Mouse (Mus musculus) neural tube, embryonic 12.5 days (tissue): ENCODE data around the gene Car4. TPM values are rescaled to one million over a fixed set of nuclear protein-coding genes. Genes with fewer than 3 reads are reported as not detected.
A peak's percentile ranks its signal among the peaks of the same experiment; 100 is the strongest.

Experiments
- ATAC-seq: fragments of 200-750 bp; cut with Nextera tagmentation; 2 replicates; pipeline ENCODE4 v1.8.0; 2017; ENCODE audit warnings: low read depth, mild to moderate bottlenecking, moderate TSS enrichment, moderate library complexity; ENCODE audit not compliant: low FRiP score
- H3K27ac ChIP-seq: fragments of 300-500 bp; sonication (generic); 2 replicates; pipeline ENCODE4 v1.5.1; 2016
- H3K27me3 ChIP-seq: fragments of 300-500 bp; sonication (generic); replicated peaks from 2 replicates; pipeline ENCODE4 v1.6.1; 2016; ENCODE audit warnings: mild to moderate bottlenecking
- H3K36me3 ChIP-seq: fragments of 300-500 bp; sonication (generic); 2 replicates; pipeline ENCODE4 v1.6.1; 2016; ENCODE audit warnings: mild to moderate bottlenecking
- H3K4me1 ChIP-seq: fragments of 300-500 bp; sonication (generic); 2 replicates; pipeline ENCODE4 v1.6.1; 2016
- H3K4me2 ChIP-seq: fragments of 300-500 bp; sonication (generic); replicated peaks from 2 replicates; pipeline ENCODE4 v1.6.1; 2016; ENCODE audit warnings: mild to moderate bottlenecking
- H3K4me3 ChIP-seq: fragments of 300-500 bp; sonication (generic); 2 replicates; pipeline ENCODE4 v1.5.1; 2016
- H3K9ac ChIP-seq: fragments of 300-500 bp; sonication (generic); 2 replicates; pipeline ENCODE4 v1.6.1; 2016; ENCODE audit warnings: mild to moderate bottlenecking
- H3K9me3 ChIP-seq: fragments of 300-500 bp; sonication (generic); 2 replicates; pipeline ENCODE4 v1.6.1; 2016; ENCODE audit warnings: mild to moderate bottlenecking
- WGBS: fragments of 180-500 bp; shearing (Covaris S2); methylation state at CpG from one replicate; pipeline ENCODE4 v1.1.7; 2016; 5-methylcytosine and 5-hydroxymethylcytosine counted together
- polyA plus RNA-seq: library from polyadenylated mRNA; unstranded; fragments of >200 nt; fragmentation: Nextera tagmentation; extraction: Ambion mirVana; gene quantifications from 2 replicates; pipeline ENCODE4 v1.2.1, GENCODE M21; 2016

The Car4 gene
- polyA plus RNA-seq, 1 experiment from 2014 or later: 5.7 TPM

- Histone ChIP-seq H3K36me3 (no peaks in the 10 kb centered on the region), H3K4me3 (no peak overlapping the region), H3K27ac (no peak overlapping the region), H3K9me3 (no peaks in the 10 kb centered on the region), H3K4me1 (peaks cover 17% of the 10 kb centered on the region), H3K9ac (no peak overlapping the region), H3K4me2 (peak overlapping the region; percentile 8; the same call in 1 of the 2 replicates), H3K27me3 (peaks cover 44% of the 10 kb centered on the region)
- ATAC-seq: no peak
- 4% methylated on average over 9 of the region's 9 CpGs for whole genome bisulfite sequencing
These were observed 2.2 kb downstream of the Car4 start for GRCm38 (mm10) chr11:84959701-84960181.

- Histone ChIP-seq H3K9me3 (no peaks in the 10 kb centered on the region), H3K27me3 (peaks cover 44% of the 10 kb centered on the region), H3K4me2 (peak overlapping the region; percentile 8; the same call in 1 of the 2 replicates), H3K36me3 (no peaks in the 10 kb centered on the region), H3K27ac (no peak overlapping the region), H3K4me1 (peaks cover 17% of the 10 kb centered on the region), H3K4me3 (no peak overlapping the region), H3K9ac (no peak overlapping the region)
- 48% methylated on average over 3 of the region's 3 CpGs for whole genome bisulfite sequencing
- ATAC-seq: no peak
These were observed 2.7 kb downstream of the Car4 start for GRCm38 (mm10) chr11:84960291-84960690.

GRCm38 (mm10) chr11:84960780-84961179 lies 3.2 kb downstream of the Car4 start:
- Histone ChIP-seq H3K27me3 (peaks cover 44% of the 10 kb centered on the region), H3K9me3 (no peaks in the 10 kb centered on the region), H3K4me3 (no peak overlapping the region), H3K4me2 (no peak overlapping the region), H3K27ac (no peak overlapping the region), H3K36me3 (no peaks in the 10 kb centered on the region), H3K9ac (no peak overlapping the region), H3K4me1 (peaks cover 17% of the 10 kb centered on the region)
- no peak for ATAC-seq
- WGBS: 80% methylated on average over 6 of the region's 6 CpGs

DNA sequence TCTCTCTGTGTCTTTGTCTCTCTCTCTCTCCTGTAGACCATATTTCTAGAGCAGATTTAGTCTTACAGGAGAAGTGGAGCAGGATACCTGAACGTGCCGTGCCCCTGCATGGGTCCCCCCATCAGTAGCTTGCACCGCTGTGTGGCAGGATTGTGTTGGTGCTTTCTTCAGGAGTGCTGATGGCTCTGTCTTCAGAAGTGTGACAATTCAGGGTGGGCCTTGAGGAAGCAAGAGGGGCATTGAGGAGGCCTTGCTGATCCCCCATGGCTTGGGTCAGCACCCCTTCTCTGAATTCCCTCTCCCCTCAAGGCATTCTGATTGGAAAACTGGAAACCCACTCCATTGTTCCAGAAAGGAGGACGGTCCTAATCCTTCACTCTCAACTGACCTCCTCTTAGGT lies 4.0 kb downstream of the Car4 start:
- no peak overlapping the region for H3K27ac ChIP-seq
- WGBS: 92% methylated on average over 4 of the region's 4 CpGs
- no peak overlapping the region for H3K4me3 ChIP-seq
- H3K9me3 ChIP-seq: no peaks in the 10 kb centered on the region
- no peak for ATAC-seq
- peaks cover 18% of the 10 kb centered on the region for H3K4me1 ChIP-seq
- H3K36me3 ChIP-seq: no peaks in the 10 kb centered on the region
- peaks cover 38% of the 10 kb centered on the region for H3K27me3 ChIP-seq
- no peak overlapping the region for H3K9ac ChIP-seq
- no peak overlapping the region for H3K4me2 ChIP-seq

DNA sequence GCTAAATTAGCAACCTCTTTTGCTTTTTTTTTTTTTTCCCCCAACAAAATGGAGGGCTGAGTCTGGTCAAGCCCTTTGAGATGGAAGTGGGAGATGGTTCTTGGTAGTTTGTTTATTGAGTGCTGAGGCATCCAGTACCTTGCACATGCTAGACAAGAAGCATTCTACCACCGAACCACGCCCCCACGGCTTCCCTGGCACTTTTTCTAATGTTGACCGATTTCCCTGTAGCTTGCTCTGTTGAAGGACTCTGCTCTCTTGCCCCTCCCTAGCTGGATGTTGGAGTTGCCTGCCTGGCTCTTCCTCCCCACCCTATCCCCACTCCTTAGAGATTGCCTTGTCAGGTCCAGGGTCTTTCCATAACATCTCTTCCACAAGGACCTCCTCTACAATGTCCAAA lies 5.0 kb downstream of the Car4 start:
- H3K9me3 ChIP-seq: no peaks in the 10 kb centered on the region
- no peaks in the 10 kb centered on the region for H3K36me3 ChIP-seq
- no peak overlapping the region for H3K4me3 ChIP-seq
- no peak for ATAC-seq
- no peak overlapping the region for H3K9ac ChIP-seq
- H3K4me1 ChIP-seq: peaks cover 25% of the 10 kb centered on the region
- no peak overlapping the region for H3K4me2 ChIP-seq
- H3K27ac ChIP-seq: no peak overlapping the region
- peaks cover 29% of the 10 kb centered on the region for H3K27me3 ChIP-seq
- 96% methylated on average over 4 of the region's 4 CpGs for WGBS

- Histone ChIP-seq H3K9ac (no peak overlapping the region), H3K4me2 (no peak overlapping the region), H3K36me3 (no peaks in the 10 kb centered on the region), H3K9me3 (no peaks in the 10 kb centered on the region), H3K27ac (no peak overlapping the region), H3K4me3 (no peak overlapping the region), H3K4me1 (peaks cover 19% of the 10 kb centered on the region), H3K27me3 (peaks cover 18% of the 10 kb centered on the region)
- WGBS: 86% methylated on average over 3 of the region's 3 CpGs
- no peak for ATAC-seq
These were observed 6.0 kb downstream of the Car4 start for GRCm38 (mm10) chr11:84963556-84963955.

DNA sequence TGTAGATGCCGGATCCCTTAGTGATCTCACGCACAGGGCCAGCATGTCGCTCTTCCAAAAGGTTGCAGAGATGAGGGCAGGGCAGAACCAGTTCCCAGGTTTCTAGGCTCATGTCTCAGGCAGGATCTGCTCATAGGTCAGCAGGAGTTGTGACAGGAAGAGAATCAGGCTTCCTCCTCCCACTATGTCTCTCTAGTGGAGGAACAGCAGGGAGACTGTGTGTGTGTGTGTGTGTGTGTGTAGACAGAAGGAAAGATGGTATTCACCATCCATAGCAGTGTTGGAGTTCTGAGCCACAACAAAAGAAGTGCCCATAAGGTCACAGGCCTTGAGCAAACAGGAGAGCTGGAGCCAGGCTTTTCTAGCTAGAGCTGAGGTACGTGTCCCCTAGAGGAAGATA lies 9.1 kb downstream of the Car4 start:
- Histone ChIP-seq H3K4me3 (no peak overlapping the region), H3K4me1 (peaks cover 13% of the 10 kb centered on the region), H3K9ac (no peak overlapping the region), H3K27ac (no peak overlapping the region), H3K27me3 (no peaks in the 10 kb centered on the region), H3K4me2 (no peak overlapping the region), H3K9me3 (no peaks in the 10 kb centered on the region), H3K36me3 (no peaks in the 10 kb centered on the region)
- 67% methylated on average over 4 of the region's 4 CpGs for WGBS
- ATAC-seq: 0 out of 2 replicates have a peak, but pooled peaks have one; percentile 7

GRCm38 (mm10) chr11:84967113-84967512 lies 9.5 kb downstream of the Car4 start:
- H3K36me3 ChIP-seq: no peaks in the 10 kb centered on the region
- H3K27ac ChIP-seq: no peak overlapping the region
- 15% methylated on average over 5 of the region's 5 CpGs for WGBS
- peaks cover 13% of the 10 kb centered on the region for H3K4me1 ChIP-seq
- H3K9me3 ChIP-seq: no peaks in the 10 kb centered on the region
- no peak overlapping the region for H3K9ac ChIP-seq
- no peaks in the 10 kb centered on the region for H3K27me3 ChIP-seq
- H3K4me2 ChIP-seq: peak overlapping the region; percentile 20; the same call in 1 of the 2 replicates
- ATAC-seq: peak; percentile 68
- H3K4me3 ChIP-seq: no peak overlapping the region

DNA sequence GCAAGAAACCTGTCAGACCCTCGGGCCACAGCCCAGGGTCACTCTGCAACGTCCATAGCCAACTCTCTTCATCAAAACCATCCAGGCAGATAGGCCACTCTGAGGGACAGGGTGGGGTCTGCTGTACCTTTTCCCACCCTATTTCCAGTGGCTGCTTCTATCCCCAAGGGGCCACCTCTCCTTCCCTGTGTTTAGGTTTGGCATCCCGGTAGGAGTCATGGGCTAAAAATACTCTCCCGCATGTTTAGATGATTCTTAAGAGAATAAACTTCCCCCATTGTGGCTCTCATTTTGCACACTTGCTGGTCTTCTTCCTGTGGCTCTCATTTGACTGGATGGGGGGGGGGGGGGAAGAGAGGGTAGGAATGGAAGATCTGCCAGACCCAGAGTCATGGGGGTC lies 10.7 kb downstream of the Car4 start:
- no peaks in the 10 kb centered on the region for H3K27me3 ChIP-seq
- H3K4me2 ChIP-seq: no peak overlapping the region
- H3K36me3 ChIP-seq: no peaks in the 10 kb centered on the region
- H3K4me3 ChIP-seq: no peak overlapping the region
- H3K9me3 ChIP-seq: no peaks in the 10 kb centered on the region
- WGBS: 84% methylated on average over 4 of the region's 4 CpGs
- no peak overlapping the region for H3K27ac ChIP-seq
- no peak for ATAC-seq
- H3K4me1 ChIP-seq: peaks cover 13% of the 10 kb centered on the region
- no peak overlapping the region for H3K9ac ChIP-seq

DNA sequence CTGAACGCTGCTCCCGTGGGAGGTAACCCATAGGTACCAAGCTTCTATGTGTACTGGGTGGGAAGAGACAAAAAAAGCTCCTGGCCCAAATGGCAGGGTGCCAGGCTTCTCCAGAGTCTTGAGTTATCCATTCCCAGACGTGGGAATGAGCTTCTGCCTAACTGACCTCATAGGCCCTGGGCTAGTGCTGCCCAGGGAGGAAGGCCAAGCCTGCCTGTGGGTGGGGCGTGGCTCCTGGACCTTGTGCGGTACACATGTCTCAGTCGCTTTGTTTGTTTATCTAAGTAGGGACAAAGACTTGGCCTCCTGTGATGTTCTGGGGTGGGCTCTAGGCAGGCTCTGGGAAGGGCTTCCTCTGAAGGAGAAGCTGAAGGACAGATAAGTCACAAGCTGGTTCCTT lies 11.2 kb downstream of the Car4 start:
- Histone ChIP-seq H3K4me3 (no peak overlapping the region), H3K36me3 (no peaks in the 10 kb centered on the region), H3K4me2 (no peak overlapping the region), H3K27me3 (no peaks in the 10 kb centered on the region), H3K9ac (no peak overlapping the region), H3K27ac (no peak overlapping the region), H3K4me1 (peaks cover 13% of the 10 kb centered on the region), H3K9me3 (no peaks in the 10 kb centered on the region)
- no peak for ATAC-seq
- 66% methylated on average over 6 of the region's 6 CpGs for WGBS

DNA sequence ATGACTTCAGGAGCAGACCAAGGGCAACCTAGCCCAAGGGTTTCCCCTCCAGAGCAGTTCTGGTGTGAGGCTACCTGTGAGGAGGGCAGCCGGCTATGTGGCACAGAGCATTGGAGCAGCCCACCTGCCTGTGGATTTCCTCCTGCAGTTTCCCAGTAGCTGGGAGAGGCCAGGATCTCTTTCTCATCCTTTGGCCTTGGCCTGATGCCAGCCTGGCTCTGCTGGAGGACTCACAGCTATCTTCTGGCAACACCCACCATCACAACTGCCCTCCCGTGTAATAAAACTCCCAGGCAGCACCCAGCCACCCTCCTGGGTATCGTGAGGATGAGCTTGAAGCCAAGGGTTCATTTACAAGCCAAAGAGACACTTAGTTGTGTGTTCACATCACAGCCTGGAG lies 14.5 kb downstream of the Car4 start:
- no peaks in the 10 kb centered on the region for H3K9me3 ChIP-seq
- no peak overlapping the region for H3K4me2 ChIP-seq
- no peak for ATAC-seq
- no peak overlapping the region for H3K9ac ChIP-seq
- no peaks in the 10 kb centered on the region for H3K36me3 ChIP-seq
- peaks cover 7% of the 10 kb centered on the region for H3K4me1 ChIP-seq
- no peak overlapping the region for H3K27ac ChIP-seq
- 60% methylated on average over 3 of the region's 3 CpGs for WGBS
- no peak overlapping the region for H3K4me3 ChIP-seq
- no peaks in the 10 kb centered on the region for H3K27me3 ChIP-seq

DNA sequence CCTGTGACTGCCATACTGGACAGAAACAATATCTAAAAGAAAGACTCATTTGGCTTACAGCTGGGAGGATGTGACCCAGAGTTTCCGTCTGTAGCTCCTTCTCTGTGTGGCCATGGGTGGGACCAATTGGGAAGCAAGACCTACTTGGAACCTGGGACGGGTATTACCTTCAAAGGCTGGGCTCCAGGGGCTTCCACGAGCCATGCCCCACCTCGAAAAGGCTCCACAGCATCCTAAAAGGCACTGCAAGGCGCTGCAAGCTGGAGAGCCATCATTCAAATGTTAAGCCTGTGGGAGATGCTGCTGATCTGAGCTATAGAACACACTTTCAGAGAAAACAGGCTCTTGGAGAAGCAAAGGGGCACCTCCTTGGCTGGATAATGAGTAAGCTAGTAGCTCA lies 16.1 kb downstream of the Car4 start:
- Histone ChIP-seq H3K9ac (no peak overlapping the region), H3K4me2 (no peak overlapping the region), H3K9me3 (no peaks in the 10 kb centered on the region), H3K4me3 (no peak overlapping the region), H3K36me3 (no peaks in the 10 kb centered on the region), H3K27ac (no peak overlapping the region), H3K4me1 (no peaks in the 10 kb centered on the region), H3K27me3 (no peaks in the 10 kb centered on the region)
- 68% methylated on average over 5 of the region's 5 CpGs for WGBS
- no peak for ATAC-seq

GRCm38 (mm10) chr11:84974582-84974981 lies 17.0 kb downstream of the Car4 start:
- Histone ChIP-seq H3K27ac (no peak overlapping the region), H3K9ac (no peak overlapping the region), H3K27me3 (no peaks in the 10 kb centered on the region), H3K36me3 (no peaks in the 10 kb centered on the region), H3K4me1 (no peaks in the 10 kb centered on the region), H3K4me2 (no peak overlapping the region), H3K4me3 (no peak overlapping the region), H3K9me3 (no peaks in the 10 kb centered on the region)
- ATAC-seq: no peak
- WGBS: 77% methylated on average over 7 of the region's 7 CpGs
